Mouse (Mus musculus) gastrocnemius, postnatal 25 days (tissue): ENCODE measurements at regions not wholly inside any gene's neighbourhood (a gene's known extent, or its start where the extent isn't known, plus 50 kb on each side); places are given as distances from the start of the nearest gene placed in this dataset.

Source experiments
- DNase-seq: peaks from one replicate; pipeline ENCODE4 v3.0.0; 2022
- microRNA-seq, 2 experiments: library from miRNA; unstranded; fragments of <30 nt; microRNA quantifications; one replicate each; pipeline ENCODE4 v1.2.0; 2021; ENCODE audit warnings: borderline replicate concordance in 2 of 2

GRCm38 (mm10) chr14:100352961-100353452 lies 68.5 kb upstream of the Klf12 start:
- no peak for DNase-seq

GRCm38 (mm10) chr14:100351004-100351403 lies 66.5 kb upstream of the Klf12 start:
- DNase-seq = no peak

- DNase-seq = no peak
Measured at GRCm38 (mm10) chr14:100350021-100350790, 65.7 kb upstream of the Klf12 start.

GRCm38 (mm10) chr14:100348336-100349164 lies 64.1 kb upstream of the Klf12 start:
- DNase-seq = no peak

GRCm38 (mm10) chr14:100336926-100337325 lies 52.4 kb upstream of the Klf12 start:
- no peak for DNase-seq

Small RNA genes lying in the stretch of these regions (microRNA-seq; reads per million reads assigned to microRNA genes)
- gene Gm22401 = 0 reads per million in 2 experiments
